Mouse (Mus musculus): ENCODE results near the gene Fbxl3.

Fbxl3 gene

DNA sequence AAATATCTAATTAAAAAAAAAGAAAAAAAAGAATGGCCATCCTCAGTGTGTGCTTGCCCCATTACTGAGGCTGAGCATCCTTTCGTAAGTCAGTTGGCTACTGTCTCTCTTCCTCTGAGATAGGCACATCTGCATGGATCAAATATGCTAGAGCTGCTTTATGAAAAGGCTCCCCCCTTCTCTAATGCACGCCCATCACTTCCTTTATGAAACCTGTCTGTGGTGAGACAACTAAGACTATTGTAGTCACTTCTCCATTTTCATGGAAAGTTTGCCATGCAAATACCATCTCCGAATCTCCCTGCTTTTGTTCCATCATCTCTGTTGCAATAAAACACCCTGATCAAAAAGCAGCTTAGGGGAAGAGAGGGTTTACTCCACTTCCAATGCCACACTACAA, 62.4 kb downstream of the Fbxl3 start:
- no peak for DNase-seq

GRCm38 (mm10) chr14:103034076-103034475, 65.3 kb downstream of the Fbxl3 start:
- DNase-seq = no peak

GRCm38 (mm10) chr14:103033271-103033823, 66.0 kb downstream of the Fbxl3 start:
- DNase-seq = peak; percentile 16

Measured in kidney, adult 11 months (tissue).